14 mouse cellular contexts compared by ENCODE assay signal in the genomic region with DNA sequence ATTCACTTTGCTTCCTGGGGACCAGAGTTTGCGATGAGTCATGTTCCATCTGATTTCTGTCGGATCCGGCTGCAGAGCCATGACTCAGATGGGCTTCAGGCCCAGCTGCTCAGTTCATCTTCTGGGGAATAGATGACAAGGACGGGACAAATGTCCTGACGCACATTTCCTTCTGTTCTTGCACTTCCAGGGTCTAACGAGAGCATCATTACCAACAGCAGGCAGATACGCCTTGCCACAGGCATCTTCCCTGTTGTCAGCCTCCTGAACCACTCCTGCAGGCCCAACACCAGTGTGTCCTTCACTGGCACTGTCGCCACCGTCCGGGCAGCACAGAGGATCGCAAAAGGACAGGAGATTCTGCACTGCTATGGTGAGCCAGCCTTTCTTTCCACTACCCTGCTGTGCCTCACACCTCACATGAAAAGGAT. TPM values are rescaled to one million over a fixed set of nuclear protein-coding genes. Genes with fewer than 3 reads are reported as not detected.
DNase-seq lines count a peak whose midpoint lies in the region; ATAC-seq and TF ChIP-seq lines count a peak whose summit lies in the region.
"Had no signal": no experiment of that assay in that cellular context is flagged by ENCODE, and none has a peak within 500 bp of the region (broad histone marks: within the 10 kb centered on the region; RNA-seq: fewer than 3 reads in every experiment).

No protein-coding gene starts in this region.

- no peaks in the 10 kb centered on the region for H3K79me2 ChIP-seq in MEL (ENCODE audit: control insufficient read depth, insufficient read depth, low read length, poor library complexity)

- no peak for ATAC-seq in hindbrain, embryonic 13.5 days (ENCODE audit: low FRiP score)
- ATAC-seq: forebrain, postnatal 0 days; midbrain, embryonic 15.5 days had no signal

- intact Hi-C loops in heart, postnatal 10 days (cut with DNase I), result loop anchor here (10.0 kb wide), 1 partner anchor 225 kb away; the partner anchor contains the start of gene Ovca2

- no peak for TF ChIP-seq POLR2A in MEL (IDR thresholded peaks at IDR 0.05; ENCODE audit: control insufficient read depth in 1 of 2, insufficient read depth in 1 of 2, low read depth in 1 of 2, low read length in 2 of 2, poor library complexity in 1 of 2)

- peaks cover 8% of the 10 kb centered on the region; the same call in 1 of the 2 replicates for H3K4me1 ChIP-seq in hindbrain, embryonic 13.5 days (replicated peaks)
- H3K4me1 ChIP-seq in hindbrain, embryonic 10.5 days (replicated peaks), result no peaks in the 10 kb centered on the region
- no peaks in the 10 kb centered on the region for H3K4me1 ChIP-seq in MEL (ENCODE audit: control insufficient read depth in 1 of 2, insufficient read depth in 2 of 2, low read length in 2 of 2)
- peaks cover 9% of the 10 kb centered on the region; the same call in 1 of the 2 replicates for H3K4me1 ChIP-seq in brown adipose tissue, adult 24 weeks (ENCODE audit: control insufficient read depth, insufficient read depth, insufficient read length, low read length)
- H3K4me1 ChIP-seq: midbrain, embryonic 15.5 days had no signal

- no peak for TF ChIP-seq CTCF in MEL (IDR thresholded peaks at IDR 0.05 in 2 of 3, conservative IDR thresholded peaks at IDR 0.05 in 1 of 3; ENCODE audit: control insufficient read depth in 1 of 3, insufficient read depth in 1 of 3, low read depth in 2 of 3, low read length in 3 of 3, poor library complexity in 1 of 3, severe bottlenecking in 1 of 3)

- TF ChIP-seq EP300 in MEL (IDR thresholded peaks at IDR 0.05; ENCODE audit: low read depth in 1 of 2, low read length in 2 of 2), result no peak

- WGBS in hindbrain, embryonic 13.5 days, result 86% methylated on average over 11 of the region's 11 CpGs
- 90% methylated on average over 11 of the region's 11 CpGs for WGBS in hindbrain, embryonic 10.5 days

- TF ChIP-seq RAD21 in MEL (IDR thresholded peaks at IDR 0.05; ENCODE audit: low read depth, low read length), result no peak

- H3K9me3 ChIP-seq in hindbrain, embryonic 13.5 days, result no peaks in the 10 kb centered on the region
- no peaks in the 10 kb centered on the region for H3K9me3 ChIP-seq in hindbrain, embryonic 10.5 days
- H3K9me3 ChIP-seq in MEL (replicated peaks; ENCODE audit: insufficient read depth, low read length), result no peaks in the 10 kb centered on the region
- H3K9me3 ChIP-seq: G1E; midbrain, embryonic 15.5 days had no signal

- peak overlapping the region; percentile 46; the same call in 1 of the 2 replicates for H3K9ac ChIP-seq in hindbrain, embryonic 13.5 days
- H3K9ac ChIP-seq in MEL (ENCODE audit: control insufficient read depth, low read depth, low read length, poor library complexity, severe bottlenecking), result no peak overlapping the region
- H3K9ac ChIP-seq: forebrain, postnatal 0 days; midbrain, embryonic 15.5 days had no signal

- no peak overlapping the region for H3K27ac ChIP-seq in hindbrain, embryonic 13.5 days
- H3K27ac ChIP-seq in hindbrain, embryonic 10.5 days, result no peak overlapping the region
- H3K27ac ChIP-seq in MEL (ENCODE audit: control insufficient read depth, low read depth, low read length), result no peak overlapping the region
- 0 out of 2 replicates have a peak overlapping the region, but pooled peaks have one; percentile 0 for H3K27ac ChIP-seq in brown adipose tissue, adult 24 weeks (replicated peaks; ENCODE audit: low read depth, low read length)
- H3K27ac ChIP-seq: midbrain, embryonic 15.5 days had no signal

- 0 out of 2 replicates have a peak, but pooled peaks cover 7% of the 10 kb centered on the region for H3K36me3 ChIP-seq in hindbrain, embryonic 13.5 days
- peaks cover 4% of the 10 kb centered on the region; the same call in 1 of the 2 replicates for H3K36me3 ChIP-seq in hindbrain, embryonic 10.5 days
- H3K36me3 ChIP-seq in MEL (ENCODE audit: control insufficient read depth in 1 of 2, insufficient read depth in 2 of 2, low read length in 2 of 2), result no peaks in the 10 kb centered on the region
- H3K36me3 ChIP-seq: midbrain, embryonic 15.5 days had no signal

- DNase-seq in hindbrain, embryonic 10.5 days (ENCODE audit: low spot score), result no peak
- DNase-seq in MEL (ENCODE audit: low read depth, low spot score), result peak; percentile 26
- peak; percentile 26 to 67 for DNase-seq in left cerebral cortex, adult 8-10 months (ENCODE audit: low spot score in 2 of 2)
- DNase-seq in heart, postnatal 10 days, result no peak
- DNase-seq in thymus, adult 18-20 months, result no peak
- DNase-seq in c-Kit-positive CD71-positive TER-119-positive erythroid progenitor cells, embryonic 14.5 days (ENCODE audit: low spot score), result no peak
- DNase-seq: heart, postnatal 4 days; kidney, postnatal 36 days; lung, adult 18-20 months had no signal

- no peak overlapping the region for H3K4me2 ChIP-seq in hindbrain, embryonic 13.5 days
- H3K4me2 ChIP-seq: midbrain, embryonic 15.5 days had no signal

- H3K27me3 ChIP-seq in hindbrain, embryonic 13.5 days, result no peaks in the 10 kb centered on the region
- H3K27me3 ChIP-seq in hindbrain, embryonic 10.5 days (ENCODE audit: insufficient read depth, poor library complexity, severe bottlenecking), result no peaks in the 10 kb centered on the region
- no peaks in the 10 kb centered on the region for H3K27me3 ChIP-seq in MEL (ENCODE audit: control insufficient read depth in 1 of 2, insufficient read depth in 2 of 2, low read length in 2 of 2)
- H3K27me3 ChIP-seq: midbrain, embryonic 15.5 days had no signal

- no peak overlapping the region for H3K4me3 ChIP-seq in hindbrain, embryonic 13.5 days
- H3K4me3 ChIP-seq in hindbrain, embryonic 10.5 days, result no peak overlapping the region
- no peak overlapping the region for H3K4me3 ChIP-seq in MEL (ENCODE audit: control insufficient read depth in 1 of 2, insufficient read depth in 1 of 2, low read depth in 2 of 2, low read length in 2 of 2)
- no peak overlapping the region for H3K4me3 ChIP-seq in brown adipose tissue, adult 24 weeks (ENCODE audit: insufficient read depth, low read depth, low read length)
- H3K4me3 ChIP-seq: midbrain, embryonic 15.5 days had no signal

TF ChIP-seq in MEL, 35 proteins besides CTCF, POLR2A, EP300 and RAD21 (continues in another document):
- TF ChIP-seq TCF12 (IDR thresholded peaks at IDR 0.05; ENCODE audit: low read depth, low read length) (no peak), ZMIZ1 (IDR thresholded peaks at IDR 0.05; ENCODE audit: low read depth, low read length) (no peak)

RNA-seq across cellular contexts. Expression of gene Serpinf1, which starts 23.1 kb away (rescaled TPM):
- 55.4 and 63.1 TPM in 2 replicates for polyA plus RNA-seq in hindbrain, embryonic 13.5 days (2015; fragmentation: Nextera tagmentation; extraction: Ambion mirVana)
- 95.3 and 106 TPM in 2 replicates for polyA plus RNA-seq in hindbrain, embryonic 10.5 days (2016; fragmentation: Nextera tagmentation; extraction: Ambion mirVana)
- total RNA-seq in MEL (2012; rRNA removed), result not detected in 2 replicates
- under 1 TPM in 1 of 2 experiments, not detected in 1; 0.36 TPM for polyA plus RNA-seq in MEL (2012; ENCODE audit: insufficient read depth in 1 of 2, insufficient read length in 2 of 2, low read depth in 1 of 2, low replicate concordance in 2 of 2, missing spikeins in 1 of 2)
- 78.8 and 102 TPM in 2 replicates for polyA plus RNA-seq in brown adipose tissue, adult 24 weeks (2012; ENCODE audit: insufficient read depth, insufficient read length, missing spikeins)
- 10 to 100 TPM in 2 of 4 experiments, 1 to 10 TPM in 2; 8.5 to 17.8 (median 11.3) TPM for total RNA-seq in left cerebral cortex, adult 8-10 months (2022)
- 10 to 100 TPM; 23.6 to 29.0 TPM for total RNA-seq in heart, postnatal 10 days (2021)
- polyA plus RNA-seq: G1E had no signal

RNA-seq across cellular contexts. Expression of gene Serpinf2, which starts 40.0 kb away (rescaled TPM):
- polyA plus RNA-seq in hindbrain, embryonic 13.5 days (2015; fragmentation: Nextera tagmentation; extraction: Ambion mirVana), result 0.12 TPM in 1 of 2 replicates, not detected in the other
- 0.07 TPM in 1 of 2 replicates, not detected in the other for polyA plus RNA-seq in hindbrain, embryonic 10.5 days (2016; fragmentation: Nextera tagmentation; extraction: Ambion mirVana)
- total RNA-seq in MEL (2012; rRNA removed), result not detected in 2 replicates
- polyA plus RNA-seq in MEL (2012; ENCODE audit: insufficient read depth in 1 of 2, insufficient read length in 2 of 2, low read depth in 1 of 2, low replicate concordance in 2 of 2, missing spikeins in 1 of 2), result under 1 TPM in 1 of 2 experiments, not detected in 1; 0.07 TPM
- 0.48 TPM in 1 of 2 replicates, not detected in the other for polyA plus RNA-seq in brown adipose tissue, adult 24 weeks (2012; ENCODE audit: insufficient read depth, insufficient read length, missing spikeins)
- under 1 TPM in 3 of 4 experiments, not detected in 1; 0.27 to 0.84 (median 0.43) TPM for total RNA-seq in left cerebral cortex, adult 8-10 months (2022)
- not detected for total RNA-seq in heart, postnatal 10 days (2021)
- polyA plus RNA-seq: forebrain, postnatal 0 days; midbrain, embryonic 15.5 days had no signal

RNA-seq across cellular contexts. Expression of gene Smyd4, which starts 51.2 kb away (rescaled TPM):
- polyA plus RNA-seq in hindbrain, embryonic 13.5 days (2015; fragmentation: Nextera tagmentation; extraction: Ambion mirVana), result 16.9 and 17.6 TPM in 2 replicates
- polyA plus RNA-seq in hindbrain, embryonic 10.5 days (2016; fragmentation: Nextera tagmentation; extraction: Ambion mirVana), result 14.6 and 17.4 TPM in 2 replicates
- total RNA-seq in MEL (2012; rRNA removed), result 11.4 and 12.8 TPM in 2 replicates
- polyA plus RNA-seq in MEL (2012; ENCODE audit: insufficient read depth in 1 of 2, insufficient read length in 2 of 2, low read depth in 1 of 2, low replicate concordance in 2 of 2, missing spikeins in 1 of 2), result 1 to 10 TPM in 1 of 2 experiments, not detected in 1; 9.6 TPM
- polyA plus RNA-seq in brown adipose tissue, adult 24 weeks (2012; ENCODE audit: insufficient read depth, insufficient read length, missing spikeins), result 12.4 and 13.4 TPM in 2 replicates
- 10 to 100 TPM; 13.9 to 22.5 (median 18.1) TPM for total RNA-seq in left cerebral cortex, adult 8-10 months (2022)
- 1 to 10 TPM; 4.9 to 7.4 TPM for total RNA-seq in heart, postnatal 10 days (2021)

RNA-seq across cellular contexts. Expression of gene Rpa1, which starts 51.3 kb away (rescaled TPM):
- polyA plus RNA-seq in hindbrain, embryonic 13.5 days (2015; fragmentation: Nextera tagmentation; extraction: Ambion mirVana), result 58.8 and 63.6 TPM in 2 replicates
- polyA plus RNA-seq in hindbrain, embryonic 10.5 days (2016; fragmentation: Nextera tagmentation; extraction: Ambion mirVana), result 136 and 178 TPM in 2 replicates
- total RNA-seq in MEL (2012; rRNA removed), result 242 and 267 TPM in 2 replicates
- polyA plus RNA-seq in MEL (2012; ENCODE audit: insufficient read depth in 1 of 2, insufficient read length in 2 of 2, low read depth in 1 of 2, low replicate concordance in 2 of 2, missing spikeins in 1 of 2), result 100 to 1,000 TPM; 179 to 481 TPM
- polyA plus RNA-seq in brown adipose tissue, adult 24 weeks (2012; ENCODE audit: insufficient read depth, insufficient read length, missing spikeins), result 20.1 and 24.7 TPM in 2 replicates
- total RNA-seq in left cerebral cortex, adult 8-10 months (2022), result 10 to 100 TPM; 47.5 to 51.4 (median 50.2) TPM
- total RNA-seq in heart, postnatal 10 days (2021), result 10 to 100 TPM; 82.4 to 90.0 TPM

RNA-seq across cellular contexts. Expression of gene Wdr81, which starts 55.1 kb away (rescaled TPM):
- polyA plus RNA-seq in hindbrain, embryonic 13.5 days (2015; fragmentation: Nextera tagmentation; extraction: Ambion mirVana), result 6.2 and 7.1 TPM in 2 replicates
- polyA plus RNA-seq in hindbrain, embryonic 10.5 days (2016; fragmentation: Nextera tagmentation; extraction: Ambion mirVana), result 7.7 and 8.6 TPM in 2 replicates
- total RNA-seq in MEL (2012; rRNA removed), result 7.0 and 7.6 TPM in 2 replicates
- polyA plus RNA-seq in MEL (2012; ENCODE audit: insufficient read depth in 1 of 2, insufficient read length in 2 of 2, low read depth in 1 of 2, low replicate concordance in 2 of 2, missing spikeins in 1 of 2), result 10 to 100 TPM in 1 of 2 experiments, not detected in 1; 13.9 TPM
- polyA plus RNA-seq in brown adipose tissue, adult 24 weeks (2012; ENCODE audit: insufficient read depth, insufficient read length, missing spikeins), result 5.5 and 7.2 TPM in 2 replicates
- 10 to 100 TPM; 20.2 to 22.5 (median 22.0) TPM for total RNA-seq in left cerebral cortex, adult 8-10 months (2022)
- 1 to 10 TPM; 7.8 to 8.3 TPM for total RNA-seq in heart, postnatal 10 days (2021)

Comparison
In these comparisons a context has a peak if more than half of its experiments do, and no peak if none do; other contexts are left out.
1. DNase-seq: peak in MEL (single experiment) and left cerebral cortex, adult 8-10 months (2 of 2); none in hindbrain, embryonic 10.5 days (single experiment), heart, postnatal 10 days (0 of 2), thymus, adult 18-20 months (0 of 2) and c-Kit-positive CD71-positive TER-119-positive erythroid progenitor cells, embryonic 14.5 days (single experiment).
2. RNA of gene Serpinf1, which starts 23.1 kb away (polyA plus RNA-seq): 78.8 to 102 TPM in brown adipose tissue, adult 24 weeks, 95.3 to 106 TPM in hindbrain, embryonic 10.5 days and 55.4 to 63.1 TPM in hindbrain, embryonic 13.5 days; 0.36 TPM in MEL; every median in the first group is over 10 times any median in the second.